Mouse (Mus musculus): ENCODE results near the gene Msh5. TPM values are rescaled to one million over a fixed set of nuclear protein-coding genes. Genes with fewer than 3 reads are reported as not detected.

Msh5 gene
- polyA plus RNA-seq (2016; fragmentation: Nextera tagmentation; extraction: Ambion mirVana) = 3.1 and 4.1 TPM in 2 replicates

- Histone ChIP-seq H3K4me2 (replicated peaks) (peak within 1 kb of the TSS; percentile 96), H3K9me3 (no peaks in the 10 kb centered on the region), H3K9ac (peak within 1 kb of the TSS; percentile 74), H3K36me3 (no peaks in the 10 kb centered on the region), H3K27ac (no peak within 1 kb of the TSS; the same call in 1 of the 2 replicates), H3K27me3 (replicated peaks) (no peaks in the 10 kb centered on the region), H3K4me1 (peaks cover 48% of the 10 kb centered on the region), H3K4me3 (peak within 1 kb of the TSS; percentile 48)
- 3% methylated on average over 33 of the region's 33 CpGs for WGBS
- ATAC-seq (ENCODE audit: low FRiP score, low read depth) = peak; percentile 97
Measured at GRCm38 (mm10) chr17:35046681-35047455, at the start of gene Msh5. TSS of gene Msh5 (minus strand) at chr17:35046745.

DNA sequence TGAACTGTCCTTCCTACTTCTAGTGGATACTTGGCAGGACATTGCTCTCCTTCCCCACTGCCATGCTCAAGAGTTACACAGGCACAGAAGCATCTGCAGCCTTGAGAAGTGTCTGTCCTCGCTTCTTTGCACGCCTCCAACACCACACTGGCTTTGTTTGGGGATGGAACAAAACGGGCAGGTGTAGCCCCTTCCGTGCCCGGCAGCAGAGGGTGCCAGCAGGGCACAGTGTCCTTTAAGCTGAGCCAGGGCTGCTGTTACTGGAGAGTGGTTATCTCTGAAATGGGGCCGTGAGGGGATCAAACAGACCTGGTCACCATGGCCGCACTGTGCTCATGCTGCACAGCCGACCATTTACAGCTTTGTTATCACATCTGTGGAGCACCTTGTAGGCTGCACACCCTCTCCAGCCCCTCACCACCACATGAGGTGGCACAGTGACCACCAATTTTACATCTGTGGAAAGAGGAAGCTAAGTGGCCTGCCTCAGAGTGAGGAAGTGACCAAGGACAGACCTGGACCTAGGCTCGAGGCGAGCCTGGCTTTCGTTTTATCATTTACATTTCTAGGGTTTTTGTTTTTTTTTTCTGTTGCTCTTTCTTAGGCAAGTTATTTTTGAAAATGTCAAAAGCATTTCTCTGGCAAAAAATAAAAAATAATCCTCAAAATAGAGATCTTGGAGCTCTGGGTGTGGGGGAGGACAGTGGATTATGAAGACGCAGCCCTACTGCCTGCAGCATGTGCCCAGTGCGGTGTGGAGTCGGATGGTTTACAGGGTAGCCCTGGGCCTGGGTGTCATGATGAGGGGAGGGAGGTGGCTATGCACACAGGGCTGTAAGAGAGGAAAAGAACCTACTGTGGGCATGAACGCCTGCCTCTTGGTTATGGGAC, 48.2 kb upstream of the Msh5 start:
- no peaks in the 10 kb centered on the region for H3K27me3 ChIP-seq (replicated peaks)
- H3K36me3 ChIP-seq = peaks cover 76% of the 10 kb centered on the region
- no peak overlapping the region for H3K27ac ChIP-seq
- H3K9ac ChIP-seq = 0 out of 2 replicates have a peak overlapping the region, but pooled peaks have one; percentile 29
- H3K9me3 ChIP-seq = no peaks in the 10 kb centered on the region
- ATAC-seq (ENCODE audit: low FRiP score, low read depth) = no peak
- H3K4me1 ChIP-seq = peaks cover 12% of the 10 kb centered on the region
- no peak overlapping the region for H3K4me3 ChIP-seq
- WGBS = 93% methylated on average over 15 of the region's 15 CpGs
- H3K4me2 ChIP-seq (replicated peaks) = no peak overlapping the region

GRCm38 (mm10) chr17:35092403-35093198, 46.1 kb upstream of the Msh5 start:
- no peak overlapping the region for H3K27ac ChIP-seq
- 94% methylated on average over 14 of the region's 14 CpGs for WGBS
- H3K36me3 ChIP-seq = peaks cover 59% of the 10 kb centered on the region

DNA sequence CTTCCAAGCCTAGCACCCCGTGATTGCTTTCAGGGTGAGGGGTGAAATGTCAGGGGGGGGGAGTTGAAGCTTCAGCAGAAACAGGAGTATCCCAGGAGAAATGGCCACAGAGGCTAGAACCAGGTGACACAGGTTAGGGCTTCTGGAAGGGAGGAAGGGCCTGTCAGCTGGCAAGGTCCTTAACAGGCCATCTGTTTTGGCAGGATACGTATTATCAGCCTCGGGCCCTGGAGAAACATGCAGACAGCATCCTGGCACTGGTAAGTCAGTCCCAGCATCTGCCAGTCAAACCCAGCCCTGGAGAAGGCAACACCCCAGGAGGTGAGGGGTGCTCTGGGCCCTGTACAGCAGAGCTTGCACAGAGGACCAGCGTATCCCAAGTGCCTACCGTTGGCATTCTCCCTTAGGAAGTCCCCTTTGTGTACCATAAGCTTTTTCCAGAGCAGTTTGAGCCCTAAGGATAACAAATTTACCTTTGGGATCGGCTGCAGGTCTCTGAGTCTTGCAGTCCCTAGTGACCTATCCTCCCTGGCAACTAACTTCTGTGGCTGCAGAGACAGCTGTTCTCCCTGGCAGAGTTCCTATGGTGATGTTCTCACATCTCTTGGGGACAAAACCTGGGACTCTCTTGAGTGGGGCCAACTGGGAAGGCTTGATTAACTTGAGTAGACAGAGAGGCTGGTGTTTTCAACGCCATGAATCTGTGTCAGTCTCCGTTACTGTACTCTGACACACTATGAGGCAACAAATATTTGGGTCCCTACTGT, 43.8 kb upstream of the Msh5 start:
- Histone ChIP-seq H3K9me3 (no peaks in the 10 kb centered on the region), H3K4me1 (peaks cover 14% of the 10 kb centered on the region), H3K27ac (peak overlapping the region; percentile 32; the same call in 1 of the 2 replicates), H3K36me3 (peaks cover 39% of the 10 kb centered on the region), H3K4me3 (peak overlapping the region; percentile 61), H3K9ac (peak overlapping the region; percentile 88), H3K27me3 (replicated peaks) (no peaks in the 10 kb centered on the region), H3K4me2 (replicated peaks) (peak overlapping the region; percentile 66)
- 72% methylated on average over 8 of the region's 8 CpGs for WGBS
- no peak for ATAC-seq (ENCODE audit: low FRiP score, low read depth)

More at GRCm38 (mm10) chr17:35092403-35093198, 46.1 kb upstream of the Msh5 start:
- Histone ChIP-seq H3K4me2 (replicated peaks) (no peak overlapping the region), H3K4me3 (no peak overlapping the region), H3K4me1 (peaks cover 14% of the 10 kb centered on the region), H3K9ac (no peak overlapping the region), H3K27me3 (replicated peaks) (no peaks in the 10 kb centered on the region), H3K9me3 (no peaks in the 10 kb centered on the region)
- no peak for ATAC-seq (ENCODE audit: low FRiP score, low read depth)

DNA sequence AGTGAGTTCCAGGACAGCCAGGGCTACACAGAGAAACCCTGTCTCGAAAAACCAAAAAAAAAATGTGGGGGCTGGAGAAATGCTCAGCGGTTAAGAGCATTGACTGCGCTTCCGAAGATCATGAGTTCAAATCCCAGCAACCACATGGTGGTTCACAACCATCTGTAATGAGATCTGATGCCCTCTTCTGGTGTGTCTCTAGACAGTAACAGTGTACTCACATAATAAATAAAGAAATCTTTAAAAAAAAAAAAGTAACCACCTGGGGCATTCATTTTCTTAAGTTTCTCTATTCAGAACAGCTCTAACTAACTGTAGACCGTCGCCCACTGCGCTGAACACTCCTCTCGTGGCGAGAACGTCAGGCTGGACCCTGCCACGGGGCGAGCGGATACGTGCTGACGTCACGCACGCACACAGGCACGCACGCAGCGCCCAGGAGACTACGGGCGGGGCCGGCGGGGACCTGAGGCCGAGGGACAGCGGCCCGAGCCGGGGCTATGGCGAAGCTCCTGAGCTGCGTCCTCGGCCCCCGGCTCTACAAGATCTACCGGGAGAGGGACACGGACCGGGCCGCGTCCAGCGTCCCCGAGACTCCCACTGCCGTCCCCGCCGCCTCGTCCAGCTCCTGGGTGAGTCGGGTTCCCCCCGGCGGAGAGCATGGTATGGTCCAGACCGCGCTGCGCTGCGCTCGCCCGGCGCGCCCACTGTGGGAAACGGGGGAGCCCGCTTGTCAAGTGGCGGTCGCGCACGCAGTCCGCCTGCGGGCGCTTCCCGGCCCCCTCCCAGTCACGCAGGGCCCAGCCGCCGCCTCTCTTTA, 42.5 kb upstream of the Msh5 start, which contains the start of gene Abhd16a:
Abhd16a (plus strand) TSS at position 439 of the 820 bp plus-strand sequence.
- peak within 1 kb of the TSS; percentile 61 for H3K4me3 ChIP-seq
- no peaks in the 10 kb centered on the region for H3K27me3 ChIP-seq (replicated peaks)
- H3K9me3 ChIP-seq = no peaks in the 10 kb centered on the region
- H3K36me3 ChIP-seq = peaks cover 27% of the 10 kb centered on the region
- H3K9ac ChIP-seq = peak within 1 kb of the TSS; percentile 88
- WGBS = 3% methylated on average over 67 of the region's 67 CpGs
- H3K4me2 ChIP-seq (replicated peaks) = peak within 1 kb of the TSS; percentile 66
- ATAC-seq (ENCODE audit: low FRiP score, low read depth) = peak; percentile 98
- peaks cover 14% of the 10 kb centered on the region for H3K4me1 ChIP-seq
- peak within 1 kb of the TSS; percentile 87 for H3K27ac ChIP-seq

- peaks cover 14% of the 10 kb centered on the region for H3K4me1 ChIP-seq
- no peaks in the 10 kb centered on the region for H3K27me3 ChIP-seq (replicated peaks)
- H3K4me2 ChIP-seq (replicated peaks) = no peak overlapping the region
- H3K36me3 ChIP-seq = peaks cover 19% of the 10 kb centered on the region
- no peak overlapping the region for H3K9ac ChIP-seq
- ATAC-seq (ENCODE audit: low FRiP score, low read depth) = no peak
- no peak overlapping the region for H3K27ac ChIP-seq
- H3K9me3 ChIP-seq = no peaks in the 10 kb centered on the region
- WGBS = 55% methylated on average over 2 of the region's 2 CpGs
- no peak overlapping the region for H3K4me3 ChIP-seq
Measured at GRCm38 (mm10) chr17:35088151-35088550, 41.6 kb upstream of the Msh5 start.

DNA sequence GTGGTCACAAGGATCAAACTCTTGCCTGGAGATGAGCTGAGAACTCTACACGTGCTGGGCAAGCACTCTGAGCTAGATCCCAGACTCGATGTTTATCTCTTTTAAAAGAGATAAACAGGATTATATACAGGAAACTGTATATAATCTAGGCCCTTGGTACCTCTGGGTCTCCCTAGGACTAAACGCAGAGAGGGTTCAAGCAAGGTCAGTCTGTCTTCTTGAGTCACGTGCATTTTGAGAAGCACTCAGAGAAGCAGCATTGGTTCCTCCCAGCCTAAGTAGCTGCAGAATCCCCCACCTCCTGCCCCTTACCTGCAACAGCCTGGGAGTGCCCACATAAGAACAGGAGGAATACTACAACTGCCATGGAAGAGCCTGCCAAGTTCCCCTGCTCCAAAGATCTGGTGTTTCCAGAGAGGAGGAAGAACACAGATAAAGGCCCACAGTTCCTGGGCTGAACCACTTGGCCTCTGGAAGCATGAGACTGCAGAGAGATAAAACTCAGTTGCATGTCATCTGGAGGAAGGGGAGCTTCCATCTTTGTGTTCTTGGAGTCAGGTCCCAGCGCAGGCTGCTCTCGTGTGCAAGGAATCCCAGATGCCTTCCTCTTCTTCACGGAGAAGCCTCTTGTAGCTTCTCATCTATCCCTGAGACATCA, 38.8 kb upstream of the Msh5 start, which contains the start of gene Ly6g6f:
Ly6g6f (minus strand) TSS at position 403 of the 658 bp plus-strand sequence.
- Histone ChIP-seq H3K36me3 (no peaks in the 10 kb centered on the region), H3K4me1 (peaks cover 8% of the 10 kb centered on the region), H3K9me3 (no peaks in the 10 kb centered on the region), H3K9ac (no peak within 1 kb of the TSS), H3K4me2 (replicated peaks) (no peak within 1 kb of the TSS), H3K27ac (no peak within 1 kb of the TSS), H3K27me3 (replicated peaks) (no peaks in the 10 kb centered on the region), H3K4me3 (no peak within 1 kb of the TSS)
- WGBS = 81% methylated on average over 7 of the region's 7 CpGs
- no peak for ATAC-seq (ENCODE audit: low FRiP score, low read depth)

DNA sequence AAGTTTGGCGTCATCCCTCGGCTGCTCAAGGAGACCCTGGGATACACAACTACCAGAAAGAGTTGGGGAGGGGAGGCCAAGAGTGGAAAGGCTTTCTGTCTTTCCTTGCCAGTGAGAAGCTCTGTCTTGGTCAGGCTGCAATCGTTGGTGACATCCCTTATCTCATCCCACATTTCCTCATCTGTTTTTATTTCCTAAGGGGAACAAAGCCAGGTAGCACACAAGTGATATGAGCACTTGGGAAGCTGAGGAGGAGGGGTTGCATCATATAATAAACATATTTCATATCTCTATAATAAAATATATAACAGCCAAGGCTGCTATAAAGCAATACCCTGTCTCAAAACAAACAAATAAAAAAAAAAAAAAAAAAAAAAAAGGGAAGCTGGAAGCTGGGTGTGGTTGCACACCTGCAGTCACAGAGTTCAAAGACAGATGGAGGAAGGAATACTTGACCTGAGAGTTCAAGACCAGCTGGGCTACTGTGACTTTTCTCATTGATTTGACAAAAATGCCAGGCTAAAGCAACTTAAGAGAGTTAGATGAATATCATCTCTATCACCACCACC, 37.5 kb upstream of the Msh5 start:
- no peaks in the 10 kb centered on the region for H3K27me3 ChIP-seq (replicated peaks)
- no peak for ATAC-seq (ENCODE audit: low FRiP score, low read depth)
- no peaks in the 10 kb centered on the region for H3K9me3 ChIP-seq
- H3K4me3 ChIP-seq = no peak overlapping the region
- no peaks in the 10 kb centered on the region for H3K4me1 ChIP-seq
- H3K36me3 ChIP-seq = no peaks in the 10 kb centered on the region
- no peak overlapping the region for H3K9ac ChIP-seq
- H3K4me2 ChIP-seq (replicated peaks) = no peak overlapping the region
- no peak overlapping the region for H3K27ac ChIP-seq
- 76% methylated on average over 3 of the region's 3 CpGs for WGBS

DNA sequence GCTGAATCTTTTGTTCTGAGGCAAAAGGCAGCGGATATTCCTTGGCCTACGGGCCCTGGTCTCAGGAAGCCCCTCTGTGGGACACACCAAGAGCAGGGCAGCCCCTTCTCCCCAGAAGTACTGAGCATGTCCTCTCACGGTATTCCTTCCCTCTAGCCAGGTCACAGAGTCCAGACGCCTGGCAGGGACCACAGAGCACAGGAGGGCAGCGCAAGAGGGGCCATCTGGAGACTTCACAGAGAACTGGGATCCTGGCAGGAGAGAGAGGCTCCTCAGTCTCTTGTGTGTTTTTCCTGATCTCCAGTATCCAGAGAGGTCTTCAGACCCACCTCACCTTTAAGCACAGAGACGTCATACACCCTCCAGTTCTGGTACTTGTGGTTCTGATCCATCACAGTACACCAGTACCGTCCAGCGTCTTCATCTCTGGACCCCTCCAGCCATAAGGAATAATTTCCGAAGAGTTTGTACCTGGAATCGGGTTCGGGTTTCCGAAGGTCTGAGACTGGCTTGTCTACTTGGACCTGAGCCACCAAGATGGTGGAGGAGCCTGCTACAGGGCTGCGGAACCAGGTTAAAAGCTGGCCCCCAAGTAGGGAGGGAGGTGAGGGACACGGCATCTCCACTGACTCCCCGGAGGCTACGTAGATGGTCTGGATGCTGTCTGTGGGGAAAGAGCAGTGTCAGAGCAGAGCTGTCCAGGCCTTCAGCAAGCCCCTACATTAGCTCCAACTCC, 36.5 kb upstream of the Msh5 start:
- Histone ChIP-seq H3K4me1 (peaks cover 1% of the 10 kb centered on the region), H3K4me3 (no peak overlapping the region), H3K9ac (no peak overlapping the region), H3K36me3 (no peaks in the 10 kb centered on the region), H3K27ac (no peak overlapping the region), H3K27me3 (replicated peaks) (no peaks in the 10 kb centered on the region), H3K9me3 (no peaks in the 10 kb centered on the region), H3K4me2 (replicated peaks) (no peak overlapping the region)
- WGBS = 83% methylated on average over 16 of the region's 16 CpGs
- ATAC-seq (ENCODE audit: low FRiP score, low read depth) = no peak

All from neural tube, embryonic 12.5 days (tissue).